ENCODE assay signal across 9 mouse cellular contexts in the genomic region with DNA sequence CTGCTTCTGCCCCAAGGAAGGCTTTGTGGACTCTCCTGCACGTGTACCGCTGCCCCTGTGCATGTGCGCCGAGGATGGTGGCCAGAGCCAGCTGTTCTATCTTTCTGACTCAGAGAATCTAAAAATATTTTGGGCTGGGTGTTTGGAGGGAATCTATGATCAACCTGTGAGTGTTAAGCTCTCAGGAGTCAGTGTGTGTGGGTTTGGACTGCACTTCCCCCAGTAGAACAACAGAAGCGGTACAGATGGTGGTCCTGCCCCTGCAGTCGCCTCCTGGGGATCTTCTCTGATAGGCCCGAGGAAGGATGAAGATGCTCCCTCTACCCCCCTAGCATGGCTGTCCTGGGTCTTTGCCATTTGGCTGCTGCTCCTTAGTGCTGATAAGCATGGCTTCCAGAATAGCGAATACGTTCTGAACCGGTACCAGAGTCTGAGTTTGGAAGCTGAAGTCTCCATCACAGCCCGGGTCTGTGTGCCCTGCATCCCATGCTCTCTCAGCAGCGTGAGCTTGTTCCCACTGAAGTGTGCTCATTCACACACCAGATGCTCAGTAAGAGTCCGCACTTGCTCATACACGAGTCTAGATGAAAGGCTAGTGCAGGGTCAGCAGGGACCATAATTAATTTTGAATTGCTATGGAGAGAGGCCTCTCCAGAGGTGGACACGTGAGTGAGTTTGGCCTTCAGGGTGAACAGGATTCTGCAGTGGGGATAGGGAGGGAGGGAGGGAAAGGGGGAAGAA. TPM values are rescaled to one million over a fixed set of nuclear protein-coding genes. Genes with fewer than 3 reads are reported as not detected.
A peak's percentile ranks its signal among the peaks of the same experiment; 100 is the strongest.
DNase-seq lines count a peak whose midpoint lies in the region; ATAC-seq lines count a peak whose summit lies in the region.
"Had no signal": no experiment of that assay in that cellular context is flagged by ENCODE, and none has a peak within 500 bp of the region (broad histone marks: within the 10 kb centered on the region; RNA-seq: fewer than 3 reads in every experiment).

No protein-coding gene starts in this region.

- 67% methylated on average over 15 of the region's 15 CpGs for WGBS in forebrain, embryonic 11.5 days
- WGBS in kidney, embryonic 15.5 days = 59% methylated on average over 15 of the region's 15 CpGs

- peak; percentile 35 for DNase-seq in retina, postnatal 1 day
- DNase-seq in retina, embryonic 14.5 days (ENCODE audit: low spot score) = no peak
- DNase-seq in forebrain, embryonic 11.5 days (ENCODE audit: low spot score) = no peak
- DNase-seq in left cerebral cortex, postnatal 36 days (ENCODE audit: low spot score in 2 of 2) = peak; percentile 52
- peak; percentile 70 for DNase-seq in telencephalon, adult 2 months (ENCODE audit: low read depth, low spot score)
- DNase-seq in lung, adult 18-20 months = no peak
- DNase-seq in thymus, postnatal 0 days (ENCODE audit: low spot score) = no peak

- peak overlapping the region; percentile 64 for H3K27ac ChIP-seq in forebrain, embryonic 11.5 days (ENCODE audit: low read depth, low read length)
- H3K27ac ChIP-seq in kidney, embryonic 15.5 days = no peak overlapping the region
- H3K27ac ChIP-seq: liver, embryonic 14.5 days had no signal

- no peaks in the 10 kb centered on the region for H3K36me3 ChIP-seq in forebrain, embryonic 11.5 days (ENCODE audit: control insufficient read depth, insufficient read depth, low read length)
- H3K36me3 ChIP-seq in kidney, embryonic 15.5 days = no peaks in the 10 kb centered on the region

- H3K9ac ChIP-seq in forebrain, embryonic 11.5 days (ENCODE audit: low read length) = no peak overlapping the region
- no peak overlapping the region for H3K9ac ChIP-seq in kidney, embryonic 15.5 days
- H3K9ac ChIP-seq: liver, embryonic 14.5 days had no signal

- no peaks in the 10 kb centered on the region for H3K27me3 ChIP-seq in forebrain, embryonic 11.5 days (ENCODE audit: control insufficient read depth, insufficient read depth, low read length)
- no peaks in the 10 kb centered on the region; the same call in 1 of the 2 replicates for H3K27me3 ChIP-seq in kidney, embryonic 15.5 days

- H3K4me2 ChIP-seq in forebrain, embryonic 11.5 days (ENCODE audit: low read depth, low read length, severe bottlenecking) = no peak overlapping the region
- no peak overlapping the region for H3K4me2 ChIP-seq in kidney, embryonic 15.5 days

- intact Hi-C loops in left cerebral cortex, postnatal 36 days (cut with DNase I) = loop anchor here (2.0 kb wide), 1 partner anchor 23 kb away; no protein-coding TSS in a partner anchor

- no peak overlapping the region for H3K4me3 ChIP-seq in forebrain, embryonic 11.5 days (ENCODE audit: low read depth, low read length)
- H3K4me3 ChIP-seq in kidney, embryonic 15.5 days (replicated peaks) = no peak overlapping the region

- H3K4me1 ChIP-seq in forebrain, embryonic 11.5 days (replicated peaks; ENCODE audit: control insufficient read depth, insufficient read depth, low read length) = peaks cover 7% of the 10 kb centered on the region
- H3K4me1 ChIP-seq in kidney, embryonic 15.5 days = peaks cover 13% of the 10 kb centered on the region

- ATAC-seq in forebrain, embryonic 11.5 days (replicated peaks; ENCODE audit: low FRiP score) = no peak; the same call in 1 of the 2 replicates
- no peak for ATAC-seq in kidney, embryonic 15.5 days (replicated peaks; ENCODE audit: low FRiP score)

- no peaks in the 10 kb centered on the region for H3K9me3 ChIP-seq in forebrain, embryonic 11.5 days (ENCODE audit: control insufficient read depth, low read length)
- H3K9me3 ChIP-seq in kidney, embryonic 15.5 days (replicated peaks) = no peaks in the 10 kb centered on the region

RNA-seq across cellular contexts. Expression of gene 6430548M08Rik, which starts 30.1 kb away (rescaled TPM):
- 9.9 and 10.0 TPM in 2 replicates for polyA plus RNA-seq in forebrain, embryonic 11.5 days (2014; fragmentation: Nextera tagmentation; extraction: Ambion mirVana)
- total RNA-seq in left cerebral cortex, postnatal 36 days (2021) = 100 to 1,000 TPM; 246 to 248 TPM
- 5.8 and 6.1 TPM in 2 replicates for polyA plus RNA-seq in kidney, embryonic 15.5 days (2015; fragmentation: Nextera tagmentation; extraction: Ambion mirVana)
- 2.0 and 2.3 TPM in 2 replicates for polyA plus RNA-seq in thymus, postnatal 0 days (2015; fragmentation: Nextera tagmentation; extraction: Ambion mirVana)

RNA-seq across cellular contexts. Expression of gene Fam92b, which starts 33.2 kb away (rescaled TPM):
- polyA plus RNA-seq in forebrain, embryonic 11.5 days (2014; fragmentation: Nextera tagmentation; extraction: Ambion mirVana) = 2.0 and 2.1 TPM in 2 replicates
- total RNA-seq in left cerebral cortex, postnatal 36 days (2021) = under 1 TPM; 0.27 to 0.45 TPM
- polyA plus RNA-seq in kidney, embryonic 15.5 days (2015; fragmentation: Nextera tagmentation; extraction: Ambion mirVana) = 0.13 TPM in 1 of 2 replicates, not detected in the other
- polyA plus RNA-seq in thymus, postnatal 0 days (2015; fragmentation: Nextera tagmentation; extraction: Ambion mirVana) = 0.21 and 0.34 TPM in 2 replicates
- polyA plus RNA-seq: liver, embryonic 14.5 days had no signal

RNA-seq across cellular contexts. Expression of gene Zdhhc7, which starts 42.8 kb away (rescaled TPM):
- polyA plus RNA-seq in forebrain, embryonic 11.5 days (2014; fragmentation: Nextera tagmentation; extraction: Ambion mirVana) = 29.4 and 29.9 TPM in 2 replicates
- 10 to 100 TPM; 31.0 to 36.0 TPM for total RNA-seq in left cerebral cortex, postnatal 36 days (2021)
- 31.9 and 34.3 TPM in 2 replicates for polyA plus RNA-seq in kidney, embryonic 15.5 days (2015; fragmentation: Nextera tagmentation; extraction: Ambion mirVana)
- 30.6 and 35.9 TPM in 2 replicates for polyA plus RNA-seq in thymus, postnatal 0 days (2015; fragmentation: Nextera tagmentation; extraction: Ambion mirVana)

Comparison
In these comparisons a context has a peak if more than half of its experiments do, and no peak if none do; other contexts are left out.
1. DNase-seq: peak in retina, postnatal 1 day (single experiment), left cerebral cortex, postnatal 36 days (2 of 2) and telencephalon, adult 2 months (single experiment); none in retina, embryonic 14.5 days (single experiment), forebrain, embryonic 11.5 days (single experiment), lung, adult 18-20 months (0 of 2) and thymus, postnatal 0 days (single experiment).